Mouse (Mus musculus) layer of hippocampus, postnatal 14 days (tissue): ENCODE data around the gene Grk2. TPM values are rescaled to one million over a fixed set of nuclear protein-coding genes. Genes with fewer than 3 reads are reported as not detected.
"Not testable (repeated sequence)": the region's sequence is repeated elsewhere in the genome, so short reads cannot be mapped to it uniquely, and the experiment has no call there.

Experiments
- DNase-seq, 2 experiments: peaks; one replicate each; pipeline ENCODE4 v3.0.0; 2021 to 2022; ENCODE audit warnings: low spot score in 2 of 2, mixed read lengths in 1 of 2
- total RNA-seq, 2 experiments: library from RNA; stranded (reverse); gene quantifications; 2 replicates each; pipeline ENCODE4 v1.2.3; 2021

The Grk2 gene
- total RNA-seq, 2 experiments from 2014 or later = 146 to 150 TPM

DNA sequence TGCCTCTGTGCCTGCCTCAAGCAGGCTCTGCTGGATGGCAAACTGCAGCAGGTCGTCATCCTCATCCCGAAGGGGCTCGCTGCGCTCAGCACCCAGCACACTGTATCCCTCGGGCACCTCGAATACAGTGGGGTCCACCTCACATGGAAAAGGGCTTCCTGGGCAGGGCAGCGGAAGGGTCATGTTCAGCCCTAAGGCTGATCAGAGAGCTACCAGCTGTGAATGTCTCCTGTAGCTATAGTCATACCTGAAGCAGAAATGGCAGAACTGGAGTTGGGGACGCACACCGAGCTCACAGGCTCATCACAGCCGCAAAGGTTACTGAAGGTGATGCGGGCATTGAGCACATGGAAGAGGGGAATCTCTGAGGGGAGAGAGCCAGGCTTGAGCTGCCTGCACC is 35.0 kb downstream of the Grk2 start:
- DNase-seq = no peak

DNA sequence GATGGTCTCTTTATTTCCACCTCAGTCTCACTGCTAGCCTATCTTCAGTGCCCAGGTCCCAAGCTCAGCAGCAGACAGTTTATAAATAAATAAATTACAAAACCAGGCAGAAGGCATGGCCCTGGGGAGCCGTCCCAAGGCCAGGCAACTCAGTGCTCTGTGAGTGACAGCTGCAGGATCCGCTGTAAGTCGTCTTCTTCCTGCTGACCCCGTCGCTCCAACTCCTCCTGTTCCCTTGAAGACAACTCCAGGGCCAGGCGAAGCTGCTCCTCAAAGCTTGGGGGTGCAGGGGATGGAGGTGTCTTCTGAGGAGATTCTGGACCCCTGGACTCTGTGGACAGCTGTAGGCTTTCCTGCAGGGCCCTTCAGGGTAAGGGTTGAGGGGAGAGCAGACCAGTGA is 35.8 kb downstream of the Grk2 start:
- no peak for DNase-seq

DNA sequence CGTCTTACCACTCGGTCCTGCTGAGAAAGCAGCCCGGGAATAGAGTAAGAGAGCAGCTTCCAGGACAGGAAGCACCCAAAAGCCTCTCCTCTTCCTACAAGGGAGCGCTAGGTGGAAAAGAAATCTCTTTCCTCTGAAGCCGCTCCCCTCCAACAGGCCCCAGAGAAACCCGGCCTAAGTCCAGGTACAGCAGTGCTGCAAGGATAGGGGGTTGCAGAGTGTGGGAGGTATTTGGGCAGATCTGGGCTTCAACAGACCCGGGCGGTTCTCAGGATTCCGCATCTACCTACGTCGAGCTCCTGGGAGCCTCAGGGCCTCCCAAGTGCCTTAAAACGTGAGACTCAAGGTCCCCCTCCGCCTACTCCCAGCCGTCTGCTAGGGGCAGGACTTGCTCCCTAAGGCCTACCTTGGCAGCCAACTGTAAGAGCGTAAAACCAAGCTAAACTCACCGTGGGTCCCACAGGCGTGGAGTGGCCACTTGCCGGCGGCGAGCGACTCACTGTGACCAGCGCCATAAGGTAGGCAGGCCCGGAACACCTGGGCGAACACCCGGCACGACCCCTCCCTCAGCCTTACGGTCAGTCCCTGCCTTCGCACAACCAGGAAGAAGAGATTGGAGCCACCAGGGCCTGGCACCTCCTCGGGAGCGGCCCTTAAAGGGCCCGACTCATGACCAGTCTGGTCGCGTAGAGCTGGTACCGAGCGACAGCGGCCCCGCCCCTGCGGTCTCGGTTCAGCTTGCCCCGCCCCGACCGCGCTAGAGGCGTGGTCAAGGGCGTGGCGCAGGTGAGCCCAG is 37.3 kb downstream of the Grk2 start, which contains the start of gene Ssh3:
Ssh3 (minus strand) TSS at position 615 of the 796 bp plus-strand sequence.
- DNase-seq = peak; percentile 39 to 57

GRCm38 (mm10) chr19:4265956-4266355 is 40.1 kb downstream of the Grk2 start:
- no peak for DNase-seq

DNA sequence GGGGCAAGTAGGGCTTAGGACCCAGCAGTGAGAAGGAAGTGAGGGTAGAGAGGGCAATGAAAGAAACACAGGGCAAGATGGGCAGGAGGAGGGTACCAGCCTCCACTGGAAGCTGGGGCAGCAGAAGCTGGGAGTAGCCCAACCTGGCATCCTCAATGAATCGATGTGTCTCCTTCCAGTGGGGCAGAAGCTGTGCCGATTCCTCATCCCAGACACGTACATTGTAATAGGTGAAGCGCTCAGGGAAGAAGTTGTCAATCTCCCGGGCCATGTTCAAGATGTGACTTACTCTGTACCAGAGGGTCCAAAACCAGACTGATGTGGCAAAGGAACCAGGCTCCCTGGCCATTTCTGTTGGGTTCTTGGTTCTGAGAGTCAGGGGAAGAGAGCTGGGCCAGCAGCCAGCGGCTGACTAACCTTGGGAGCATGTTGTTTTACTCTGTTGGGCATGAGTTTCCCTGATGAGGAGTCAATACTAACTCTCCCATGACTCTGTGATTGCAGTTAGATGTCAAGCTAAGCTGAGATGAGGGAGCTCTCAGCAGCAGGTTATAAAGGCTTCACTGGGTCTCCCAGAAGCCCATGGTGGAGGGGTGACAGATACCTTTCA is 41.7 kb downstream of the Grk2 start:
- no peak for DNase-seq

DNA sequence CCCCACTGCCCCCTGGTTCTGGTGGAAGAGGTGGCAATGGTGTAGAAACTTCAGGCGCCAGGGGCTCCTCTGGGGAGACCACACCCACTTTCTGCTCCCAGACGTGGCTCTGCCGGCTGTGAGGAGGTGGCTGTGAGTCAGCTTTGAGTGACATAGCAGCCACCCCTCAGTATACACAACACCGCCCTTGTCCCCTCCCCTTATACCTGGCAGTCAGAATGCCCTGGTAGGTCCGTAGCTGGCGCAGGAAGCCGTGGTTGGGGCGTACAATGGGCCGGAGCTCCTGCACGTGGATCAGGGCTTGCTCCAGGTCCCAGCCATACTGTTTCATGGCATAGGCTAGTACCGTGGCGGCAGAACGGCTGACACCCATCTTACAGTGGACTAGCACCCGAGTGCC is 42.3 kb downstream of the Grk2 start:
- DNase-seq = no peak

DNA sequence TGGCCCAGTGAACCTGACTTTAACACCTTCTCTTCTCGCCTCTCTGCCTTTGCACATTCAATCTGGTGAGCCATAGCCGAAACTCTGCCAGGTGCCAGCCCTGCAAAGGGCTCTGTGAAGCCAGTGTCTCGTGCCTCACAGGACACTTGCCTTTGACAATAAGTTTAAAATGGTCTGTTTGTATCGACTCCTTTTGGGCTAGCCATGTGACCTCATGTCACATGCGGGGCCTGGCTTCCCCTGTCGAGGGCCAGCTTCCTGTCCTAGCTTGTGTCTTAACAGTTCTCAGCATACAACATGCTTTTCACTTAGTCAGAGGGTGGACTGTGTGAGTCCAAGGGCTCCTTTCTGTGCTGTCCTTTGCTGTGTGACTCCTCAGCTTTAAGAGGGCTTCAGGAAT is 43.3 kb downstream of the Grk2 start:
- DNase-seq = no peak

DNA sequence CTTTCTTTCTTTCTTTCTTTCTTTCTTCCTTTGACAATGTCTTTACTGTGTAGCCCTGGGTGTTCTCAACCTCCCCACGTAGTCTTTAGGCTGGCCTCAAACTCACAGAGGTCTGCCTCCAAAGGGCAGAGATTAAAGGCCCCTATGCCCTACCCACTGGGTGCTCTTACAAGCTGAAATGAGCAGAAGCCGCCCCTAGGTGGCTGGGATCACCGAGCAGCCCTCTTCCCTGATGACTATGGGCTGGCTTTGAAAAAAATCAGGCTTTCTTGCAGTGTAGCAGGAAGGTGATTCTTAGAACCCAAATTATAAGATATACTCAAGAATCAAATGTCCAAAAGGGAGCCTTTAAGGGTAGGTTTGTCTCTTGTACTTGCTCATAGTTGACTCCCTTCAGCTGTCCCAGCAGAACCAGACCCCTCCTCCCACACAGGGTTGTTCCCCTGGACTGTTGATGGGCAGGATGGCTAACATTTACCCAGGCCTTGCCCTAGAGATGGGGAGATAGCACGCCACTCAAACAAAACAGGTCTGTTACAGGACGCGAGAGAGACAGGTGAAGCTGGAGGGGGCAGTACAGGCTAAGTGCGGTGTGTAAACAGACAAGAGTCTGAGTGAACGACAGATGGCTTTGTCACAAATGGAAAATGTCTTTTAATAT is 44.9 kb downstream of the Grk2 start:
- no peak for DNase-seq

DNA sequence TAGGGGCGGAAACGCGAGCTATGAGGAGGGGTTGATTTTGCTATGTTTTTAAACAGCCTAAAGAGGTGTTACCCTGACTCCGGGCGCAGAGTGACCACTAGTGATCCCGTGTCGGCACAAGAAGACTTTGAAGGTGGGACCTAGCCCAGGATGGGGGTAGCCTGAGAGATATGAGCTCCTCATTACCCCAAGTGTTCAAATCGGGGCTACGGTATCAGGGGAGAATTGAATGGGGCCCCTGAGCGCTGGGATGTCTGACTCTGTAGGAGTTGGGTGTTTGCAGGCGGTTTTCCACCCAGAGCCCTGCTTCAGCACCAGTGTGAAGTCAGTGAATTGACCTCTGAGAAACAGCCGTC is 48.1 kb downstream of the Grk2 start:
- DNase-seq = no peak

DNA sequence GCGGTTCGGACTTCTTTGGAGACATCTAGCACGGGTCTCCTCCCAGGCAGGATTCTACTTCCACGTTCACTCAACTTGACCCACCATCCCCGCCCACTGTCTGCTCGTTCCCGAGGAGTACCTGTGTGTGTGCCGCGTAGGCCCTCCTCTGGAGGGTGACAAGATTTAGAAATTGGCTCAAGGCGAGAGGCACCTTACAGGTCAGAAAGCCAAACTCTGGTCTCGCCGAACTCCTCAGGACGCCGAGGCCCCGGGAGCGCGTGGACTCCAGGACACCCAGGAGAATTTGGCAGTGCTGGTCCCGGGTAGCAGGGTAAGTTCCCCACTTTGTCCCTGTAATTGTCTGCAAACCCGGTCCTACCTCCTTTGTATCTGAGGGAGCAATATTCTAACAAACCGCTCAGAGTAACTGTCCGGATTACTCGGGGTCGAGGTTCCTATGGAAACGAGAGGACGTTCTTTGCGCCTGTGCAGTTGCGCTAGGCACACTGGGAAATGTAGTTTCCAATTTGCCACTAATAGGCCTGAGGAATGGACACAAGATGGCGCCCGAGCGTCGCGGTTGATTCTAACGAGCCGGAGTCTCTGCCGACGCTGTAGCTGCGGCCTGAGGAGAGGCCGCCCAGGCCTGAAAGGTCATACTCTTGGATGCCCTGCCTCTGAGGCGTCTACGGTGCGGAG is 48.7 kb downstream of the Grk2 start:
- DNase-seq = peak; percentile 90 to 97

DNA sequence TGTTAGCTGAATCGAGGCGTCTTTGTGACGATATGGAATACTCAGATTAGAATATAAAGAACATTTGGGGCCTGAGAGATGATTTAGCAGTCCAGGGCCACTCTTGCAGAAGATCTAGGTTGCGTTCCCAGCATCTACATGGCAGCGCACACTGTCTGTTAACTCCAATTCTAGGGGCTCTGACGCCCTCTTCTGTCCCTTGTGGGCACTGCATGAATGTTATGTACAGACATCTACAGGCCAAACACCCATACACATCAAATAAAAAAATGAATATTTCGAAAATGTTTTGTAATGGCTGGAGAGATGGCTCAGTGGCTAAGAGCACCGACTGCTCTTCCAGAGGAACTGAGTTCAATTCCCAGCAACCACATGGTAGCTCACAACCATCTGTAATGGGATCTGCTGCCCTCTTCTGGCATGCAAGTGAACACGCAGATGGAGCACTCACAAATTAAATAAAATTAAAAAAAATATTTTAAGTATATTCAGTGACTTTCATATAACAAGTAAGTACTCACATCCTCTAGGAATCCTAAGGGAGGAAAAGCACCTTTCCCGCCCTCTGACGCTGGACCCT is 50.3 kb downstream of the Grk2 start:
- DNase-seq = no peak

DNA sequence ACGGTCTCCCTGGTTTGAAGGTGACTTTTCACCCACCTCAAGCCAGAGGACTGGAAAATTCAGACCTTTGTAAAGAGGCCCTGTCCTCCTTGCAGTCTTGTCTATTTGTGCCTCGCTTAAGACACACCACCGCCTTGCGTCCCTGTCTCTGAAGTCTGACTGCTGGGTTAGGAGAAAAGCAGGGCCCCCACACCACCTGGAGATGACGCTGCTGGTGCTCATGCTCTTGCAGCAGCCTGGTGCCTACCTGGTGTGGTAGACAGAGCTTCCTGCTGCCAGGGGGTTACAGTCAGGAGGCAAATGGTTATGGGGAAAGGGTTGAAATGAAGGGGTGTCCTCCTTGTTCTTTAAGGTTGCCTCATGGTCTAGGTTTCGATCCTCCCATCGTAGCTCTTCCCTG is 51.8 kb downstream of the Grk2 start:
- no peak for DNase-seq

GRCm38 (mm10) chr19:4248683-4249082 is 57.3 kb downstream of the Grk2 start:
- not testable (repeated sequence) for DNase-seq

GRCm38 (mm10) chr19:4247010-4247409 is 59.0 kb downstream of the Grk2 start:
- no peak for DNase-seq

- no peak for DNase-seq
Measured at GRCm38 (mm10) chr19:4244775-4245174, 61.2 kb downstream of the Grk2 start.

- no peak for DNase-seq
Measured at GRCm38 (mm10) chr19:4242416-4242815, 63.6 kb downstream of the Grk2 start.

DNA sequence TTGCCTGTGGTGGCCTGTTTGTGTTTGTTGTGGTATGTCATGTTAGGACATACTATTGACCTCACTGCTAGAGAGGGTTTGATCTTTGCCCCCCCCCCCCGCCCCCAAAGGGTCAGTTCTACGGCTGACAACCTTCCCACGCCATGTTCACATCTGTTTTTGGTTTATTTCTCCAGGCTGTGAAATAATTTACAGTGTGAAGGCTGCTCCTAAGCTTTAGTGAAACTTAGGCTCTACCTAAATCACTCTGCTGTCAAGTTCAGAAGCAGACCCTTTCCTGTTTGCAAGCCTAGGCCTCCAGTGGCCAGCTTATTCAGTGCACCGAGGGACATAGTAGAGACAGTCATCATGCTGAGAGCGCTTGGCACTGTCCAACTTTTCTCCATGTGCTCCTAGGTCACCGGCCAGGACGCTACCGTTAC is 65.8 kb downstream of the Grk2 start:
- DNase-seq = no peak
